Mouse (Mus musculus) granulocyte monocyte progenitor cell, adult 5-6 weeks (primary cell): Measurements from ENCODE around the gene Mindy1. TPM values are rescaled to one million over a fixed set of nuclear protein-coding genes. Genes with fewer than 3 reads are reported as not detected.
"Not testable (repeated sequence)": the region's sequence is repeated elsewhere in the genome, so short reads cannot be mapped to it uniquely, and the experiment has no call there.

Experiments
- ATAC-seq: replicated peaks from 2 replicates; pipeline ENCODE4 v1.8.0; 2016; ENCODE audit warnings: mild to moderate bottlenecking, moderate TSS enrichment, inconsistent platforms; ENCODE audit not compliant: poor library complexity, severe bottlenecking
- total RNA-seq, 2 experiments: library from RNA; stranded (forward) in 1 of 2; stranded (reverse) in 1 of 2; fragments of 200-712, 200-1000 nt in 1 of 2; fragments of >200 nt in 1 of 2; fragmentation: Nextera tagmentation in 1 of 2; gene quantifications; 2 replicates each; pipeline ENCODE4 v1.2.3; 2014 to 2017

Gene Mindy1
- total RNA-seq, 2 experiments from 2014 or later: 22.8 to 56.5 TPM

GRCm38 (mm10) chr3:95315844-95316550, 34.9 kb downstream of the Mindy1 start:
- no peak for ATAC-seq

- ATAC-seq: 0 out of 2 replicates have a peak, but pooled peaks have one; percentile 12
These were observed 36.4 kb downstream of the Mindy1 start for GRCm38 (mm10) chr3:95317414-95318080.

GRCm38 (mm10) chr3:95318548-95318947, 37.4 kb downstream of the Mindy1 start:
- ATAC-seq: peak; percentile 50

GRCm38 (mm10) chr3:95319110-95319509, 38.0 kb downstream of the Mindy1 start:
- no peak for ATAC-seq

GRCm38 (mm10) chr3:95319701-95320625, 38.8 kb downstream of the Mindy1 start:
- ATAC-seq: no peak

GRCm38 (mm10) chr3:95323429-95323828, 42.3 kb downstream of the Mindy1 start:
- ATAC-seq: no peak

- 0 out of 2 replicates have a peak, but pooled peaks have one; percentile 21 for ATAC-seq
These were observed 43.5 kb downstream of the Mindy1 start for GRCm38 (mm10) chr3:95324454-95325144.

GRCm38 (mm10) chr3:95328803-95329404, 47.8 kb downstream of the Mindy1 start:
- ATAC-seq: no peak

- ATAC-seq: no peak
These were observed 50.4 kb downstream of the Mindy1 start for GRCm38 (mm10) chr3:95331528-95331927.

- no peak for ATAC-seq
These were observed 56.2 kb downstream of the Mindy1 start for GRCm38 (mm10) chr3:95337345-95337744.

GRCm38 (mm10) chr3:95338251-95338650, 57.1 kb downstream of the Mindy1 start:
- no peak for ATAC-seq

GRCm38 (mm10) chr3:95343356-95344000, 62.3 kb downstream of the Mindy1 start:
- not testable (repeated sequence) for ATAC-seq

Other genes starting within 250 kb of the Mindy1 start
- 112 and 128 TPM in 2 replicates for gene Psmd4, start 238.7 kb upstream of the Mindy1 start, total RNA-seq (2014; fragmentation: Nextera tagmentation)
- gene Psmd4, start 238.7 kb upstream of the Mindy1 start, total RNA-seq (2017): 196 and 226 TPM in 2 replicates
- gene Pip5k1a, start 174.4 kb upstream of the Mindy1 start, total RNA-seq (2014; fragmentation: Nextera tagmentation): 22.8 and 23.8 TPM in 2 replicates
- gene Pip5k1a, start 174.4 kb upstream of the Mindy1 start, total RNA-seq (2017): 14.4 and 16.0 TPM in 2 replicates
- 54.8 and 58.1 TPM in 2 replicates for gene Vps72, start 170.3 kb upstream of the Mindy1 start, total RNA-seq (2014; fragmentation: Nextera tagmentation)
- 50.0 and 62.4 TPM in 2 replicates for gene Vps72, start 170.3 kb upstream of the Mindy1 start, total RNA-seq (2017)
- gene Tmod4, start 156.9 kb upstream of the Mindy1 start, total RNA-seq (2014; fragmentation: Nextera tagmentation): 9.4 and 13.9 TPM in 2 replicates
- not detected in 2 replicates for gene Tmod4, start 156.9 kb upstream of the Mindy1 start, total RNA-seq (2017)
- gene Scnm1, start 147.3 kb upstream of the Mindy1 start, total RNA-seq (2014; fragmentation: Nextera tagmentation): 41.2 and 82.8 TPM in 2 replicates
- gene Scnm1, start 147.3 kb upstream of the Mindy1 start, total RNA-seq (2017): 53.1 and 64.1 TPM in 2 replicates
- gene Lysmd1, start 147.3 kb upstream of the Mindy1 start, total RNA-seq (2014; fragmentation: Nextera tagmentation): 3.1 and 4.3 TPM in 2 replicates
- gene Lysmd1, start 147.3 kb upstream of the Mindy1 start, total RNA-seq (2017): 2.7 and 4.4 TPM in 2 replicates
- gene Tnfaip8l2, start 139.0 kb upstream of the Mindy1 start, total RNA-seq (2014; fragmentation: Nextera tagmentation): 30.5 and 40.2 TPM in 2 replicates
- gene Tnfaip8l2, start 139.0 kb upstream of the Mindy1 start, total RNA-seq (2017): 21.0 and 24.3 TPM in 2 replicates
- gene Sema6c, start 120.9 kb upstream of the Mindy1 start, total RNA-seq (2014; fragmentation: Nextera tagmentation): not detected in 2 replicates
- gene Sema6c, start 120.9 kb upstream of the Mindy1 start, total RNA-seq (2017): not detected in 2 replicates
- 36.0 and 54.3 TPM in 2 replicates for gene Gabpb2, start 63.4 kb upstream of the Mindy1 start, total RNA-seq (2014; fragmentation: Nextera tagmentation)
- gene Gabpb2, start 63.4 kb upstream of the Mindy1 start, total RNA-seq (2017): 39.8 and 43.6 TPM in 2 replicates
- gene Cdc42se1, start 52.6 kb upstream of the Mindy1 start, total RNA-seq (2014; fragmentation: Nextera tagmentation): 93.6 and 99.1 TPM in 2 replicates
- 43.0 and 61.6 TPM in 2 replicates for gene Cdc42se1, start 52.6 kb upstream of the Mindy1 start, total RNA-seq (2017)
- gene Mllt11, start 49.2 kb upstream of the Mindy1 start, total RNA-seq (2014; fragmentation: Nextera tagmentation): 3.2 and 6.9 TPM in 2 replicates
- gene Mllt11, start 49.2 kb upstream of the Mindy1 start, total RNA-seq (2017): 1.7 and 1.9 TPM in 2 replicates
- gene Gm128, start 39.7 kb upstream of the Mindy1 start, total RNA-seq (2014; fragmentation: Nextera tagmentation): 1.0 TPM in 1 of 2 replicates, not detected in the other
- 0.22 and 1.8 TPM in 2 replicates for gene Gm128, start 39.7 kb upstream of the Mindy1 start, total RNA-seq (2017)
- 0.88 TPM in 1 of 2 replicates, not detected in the other for gene Bnipl, start 30.2 kb upstream of the Mindy1 start, total RNA-seq (2014; fragmentation: Nextera tagmentation)
- not detected in 2 replicates for gene Bnipl, start 30.2 kb upstream of the Mindy1 start, total RNA-seq (2017)
- 17.8 and 25.4 TPM in 2 replicates for gene Prune1, start 731 bp downstream of the Mindy1 start, total RNA-seq (2014; fragmentation: Nextera tagmentation)
- 9.3 and 11.3 TPM in 2 replicates for gene Prune1, start 731 bp downstream of the Mindy1 start, total RNA-seq (2017)
- 15.5 and 18.0 TPM in 2 replicates for gene Anxa9, start 25.8 kb downstream of the Mindy1 start, total RNA-seq (2014; fragmentation: Nextera tagmentation)
- 5.0 and 5.4 TPM in 2 replicates for gene Anxa9, start 25.8 kb downstream of the Mindy1 start, total RNA-seq (2017)
- 193 and 213 TPM in 2 replicates for gene Cers2, start 33.4 kb downstream of the Mindy1 start, total RNA-seq (2014; fragmentation: Nextera tagmentation)
- gene Cers2, start 33.4 kb downstream of the Mindy1 start, total RNA-seq (2017): 87.8 and 88.6 TPM in 2 replicates
- 40.6 and 43.4 TPM in 2 replicates for gene Setdb1, start 75.9 kb downstream of the Mindy1 start, total RNA-seq (2014; fragmentation: Nextera tagmentation)
- 28.9 and 32.8 TPM in 2 replicates for gene Setdb1, start 75.9 kb downstream of the Mindy1 start, total RNA-seq (2017)
- not detected in 2 replicates for gene 4930558C23Rik, start 121.5 kb downstream of the Mindy1 start, total RNA-seq (2014; fragmentation: Nextera tagmentation)
- gene 4930558C23Rik, start 121.5 kb downstream of the Mindy1 start, total RNA-seq (2017): not detected in 2 replicates
- gene Arnt, start 153.0 kb downstream of the Mindy1 start, total RNA-seq (2014; fragmentation: Nextera tagmentation): 31.4 and 34.3 TPM in 2 replicates
- 14.7 and 17.1 TPM in 2 replicates for gene Arnt, start 153.0 kb downstream of the Mindy1 start, total RNA-seq (2017)
- gene Ctsk, start 217.9 kb downstream of the Mindy1 start, total RNA-seq (2014; fragmentation: Nextera tagmentation): not detected in 2 replicates
- gene Ctsk, start 217.9 kb downstream of the Mindy1 start, total RNA-seq (2017): not detected in 2 replicates
- gene Ctss, start 245.4 kb downstream of the Mindy1 start, total RNA-seq (2014; fragmentation: Nextera tagmentation): 26.1 and 42.2 TPM in 2 replicates
- gene Ctss, start 245.4 kb downstream of the Mindy1 start, total RNA-seq (2017): 74.5 and 94.5 TPM in 2 replicates